18 mouse cellular contexts compared by ENCODE assay signal in the genomic region with DNA sequence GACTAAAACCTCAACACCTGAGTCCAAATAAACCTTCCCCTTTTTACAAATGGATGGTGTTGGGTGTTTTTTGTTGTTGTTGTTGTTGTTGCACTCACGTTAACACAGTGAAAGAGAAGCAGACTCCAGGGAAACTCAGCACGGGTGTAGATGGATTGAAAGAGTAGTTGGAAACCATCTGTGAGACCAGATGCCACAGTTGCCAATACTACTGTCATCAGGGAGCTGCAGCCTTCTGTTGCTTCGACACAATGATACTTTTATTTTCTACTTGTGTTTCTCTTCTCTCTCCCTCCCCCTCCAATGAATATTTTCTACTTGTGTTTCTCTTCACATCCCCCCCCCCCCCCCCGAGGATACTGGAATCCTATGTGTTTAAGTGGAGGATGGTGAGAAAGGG.
A peak's percentile ranks its signal among the peaks of the same experiment; 100 is the strongest.
DNase-seq lines count a peak whose midpoint lies in the region; ATAC-seq lines count a peak whose summit lies in the region.
"Had no signal": no experiment of that assay in that cellular context is flagged by ENCODE, and none has a peak within 500 bp of the region (broad histone marks: within the 10 kb centered on the region; RNA-seq: fewer than 3 reads in every experiment).

No protein-coding gene starts in this region.

- no peak overlapping the region for H3K9ac ChIP-seq in forebrain, embryonic 16.5 days (replicated peaks; ENCODE audit: low read depth, low read length)
- H3K9ac ChIP-seq: embryonic facial prominence, embryonic 12.5 days; heart, embryonic 15.5 days; limb, embryonic 13.5 days; liver, embryonic 14.5 days had no signal

- H3K4me2 ChIP-seq in forebrain, embryonic 16.5 days (ENCODE audit: low read length), result no peak overlapping the region
- H3K4me2 ChIP-seq: embryonic facial prominence, embryonic 12.5 days; heart, embryonic 15.5 days; limb, embryonic 13.5 days had no signal

- peaks cover 5% of the 10 kb centered on the region for H3K4me1 ChIP-seq in forebrain, embryonic 16.5 days (replicated peaks; ENCODE audit: control insufficient read depth, insufficient read depth, low read length)
- H3K4me1 ChIP-seq: embryonic facial prominence, embryonic 12.5 days; heart, embryonic 15.5 days; limb, embryonic 13.5 days had no signal

- no peak overlapping the region for H3K27ac ChIP-seq in forebrain, embryonic 16.5 days (ENCODE audit: low read length)
- H3K27ac ChIP-seq: embryonic facial prominence, embryonic 12.5 days; heart, embryonic 15.5 days; limb, embryonic 13.5 days; liver, embryonic 14.5 days had no signal

- 62% methylated on average over 4 of the region's 4 CpGs for WGBS in forebrain, embryonic 16.5 days

- peak; percentile 85 for ATAC-seq in forebrain, embryonic 16.5 days
- ATAC-seq: inflammation-experienced regulatory T-cells, adult 6 months; lung, postnatal 0 days had no signal

- H3K27me3 ChIP-seq in forebrain, embryonic 16.5 days (replicated peaks; ENCODE audit: control insufficient read depth, insufficient read depth, low read length), result no peaks in the 10 kb centered on the region
- H3K27me3 ChIP-seq: embryonic facial prominence, embryonic 12.5 days; heart, embryonic 15.5 days; limb, embryonic 13.5 days had no signal

- H3K4me3 ChIP-seq in forebrain, embryonic 16.5 days (replicated peaks; ENCODE audit: low read length), result no peak overlapping the region
- H3K4me3 ChIP-seq: embryonic facial prominence, embryonic 12.5 days; heart, embryonic 15.5 days; limb, embryonic 13.5 days had no signal

- no peaks in the 10 kb centered on the region for H3K9me3 ChIP-seq in forebrain, embryonic 16.5 days (ENCODE audit: control insufficient read depth, low read length)
- H3K9me3 ChIP-seq: heart, embryonic 15.5 days; limb, embryonic 13.5 days had no signal

- no peaks in the 10 kb centered on the region for H3K36me3 ChIP-seq in forebrain, embryonic 16.5 days (ENCODE audit: control insufficient read depth, insufficient read depth)
- H3K36me3 ChIP-seq: embryonic facial prominence, embryonic 12.5 days; heart, embryonic 15.5 days; limb, embryonic 13.5 days had no signal

- DNase-seq in left cerebral cortex, adult 18-20 months (ENCODE audit: low spot score in 2 of 2), result peak; percentile 5 to 11
- DNase-seq in left cerebral cortex, adult 11 months (ENCODE audit: low spot score), result no peak
- DNase-seq in layer of hippocampus, adult 9-10 months (ENCODE audit: low spot score), result peak; percentile 59
- peak; percentile 26 for DNase-seq in right cerebral cortex, postnatal 25 days
- no peak for DNase-seq in urinary bladder, adult 2 months (ENCODE audit: low spot score)
- no peak for DNase-seq in kidney, adult 9 months
- DNase-seq: adrenal gland, postnatal 14 days; cerebellum, adult 8-10 months; heart, adult 11 months; kidney, adult 8-10 months; thymus, postnatal 36 days had no signal

Comparison
In these comparisons a context has a peak if more than half of its experiments do, and no peak if none do; other contexts are left out.
1. DNase-seq: peak in left cerebral cortex, adult 18-20 months (2 of 2), layer of hippocampus, adult 9-10 months (single experiment) and right cerebral cortex, postnatal 25 days (single experiment); none in left cerebral cortex, adult 11 months (single experiment), urinary bladder, adult 2 months (single experiment) and kidney, adult 9 months (single experiment).